Mouse (Mus musculus) spleen, adult 2 months (tissue): ENCODE data around the gene Nectin1. TPM values are rescaled to one million over a fixed set of nuclear protein-coding genes. Genes with fewer than 3 reads are reported as not detected.
A peak's percentile ranks its signal among the peaks of the same experiment; 100 is the strongest.

ENCODE experiments used
- DNase-seq, 2 experiments: peaks; one replicate each; pipeline versions ENCODE4 v3.0.0 to v3.0.0-alpha.2; 2012 to 2021; ENCODE audit warnings: low spot score in 2 of 2, low read depth in 1 of 2
- H3K27ac ChIP-seq: fragments of 200-500 bp; 2 replicates; pipeline ENCODE4 v1.5.1; 2012; ENCODE audit warnings: low read length, inconsistent platforms; ENCODE audit not compliant: insufficient read depth
- H3K27me3 ChIP-seq: fragments of 200-500 bp; 2 replicates; pipeline ENCODE4 v1.6.1; 2012; ENCODE audit warnings: mild to moderate bottlenecking, moderate library complexity, low read length, inconsistent platforms; ENCODE audit not compliant: control insufficient read depth, insufficient read depth
- H3K36me3 ChIP-seq: fragments of 200-500 bp; 2 replicates; pipeline ENCODE4 v1.6.1; 2012; ENCODE audit warnings: mild to moderate bottlenecking, low read length, inconsistent platforms; ENCODE audit not compliant: control insufficient read depth, insufficient read depth
- H3K4me1 ChIP-seq: fragments of 200-500 bp; 2 replicates; pipeline ENCODE4 v1.6.1; 2011; ENCODE audit warnings: inconsistent platforms; ENCODE audit not compliant: control insufficient read depth, insufficient read depth, insufficient read length
- H3K4me3 ChIP-seq: fragments of 200-500 bp; 2 replicates; pipeline ENCODE4 v1.5.1; 2011; ENCODE audit warnings: mild to moderate bottlenecking, inconsistent platforms; ENCODE audit not compliant: insufficient read depth, insufficient read length; ENCODE audit errors: extremely low read depth
- CTCF ChIP-seq: fragments of 200-500 bp; IDR thresholded peaks from 2 replicates; pipeline ENCODE4 v1.5.1; 2011; ENCODE audit warnings: mild to moderate bottlenecking, inconsistent platforms; ENCODE audit not compliant: insufficient read depth, insufficient read length, insufficient replicate concordance; ENCODE audit errors: extremely low read depth
- POLR2A ChIP-seq: fragments of 200-500 bp; IDR thresholded peaks from 2 replicates; pipeline ENCODE4 v1.6.1; 2011; ENCODE audit warnings: low read depth, low read length, inconsistent platforms
- WGBS: fragments of 180-500 bp; shearing (Covaris S2); methylation state at CpG from one replicate; pipeline ENCODE4 v1.1.7; 2018; 5-methylcytosine and 5-hydroxymethylcytosine counted together
- polyA plus RNA-seq: library from polyadenylated mRNA; depleted of rRNA; stranded (reverse); fragments of >200 nt; gene quantifications from 2 replicates; pipeline ENCODE4 v1.2.3, GENCODE M21; 2012

Gene Nectin1
- polyA plus RNA-seq, 1 experiment: 5.1 TPM

DNA sequence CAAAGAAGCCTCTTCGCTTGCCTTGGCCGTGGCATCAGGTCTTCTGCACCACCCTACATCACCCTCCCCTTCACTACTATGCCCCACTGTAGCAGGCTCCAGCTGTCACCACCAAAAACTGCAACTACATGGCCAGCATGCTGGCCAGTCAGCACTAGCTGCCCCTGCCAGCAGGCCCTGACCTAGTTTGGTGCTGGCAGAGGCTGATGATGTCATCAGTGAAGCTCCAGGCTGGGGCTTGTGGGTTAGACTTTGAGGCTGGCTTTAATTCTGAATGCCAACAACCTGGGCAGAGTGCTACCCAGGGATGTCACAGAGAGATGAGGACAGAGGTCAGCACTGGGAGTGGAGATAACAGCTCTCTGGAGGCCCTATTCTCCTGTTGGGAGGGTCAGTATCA, 35.1 kb upstream of the Nectin1 start:
- Histone ChIP-seq H3K4me3 (no peak overlapping the region), H3K27me3 (no peaks in the 10 kb centered on the region), H3K27ac (no peak overlapping the region), H3K36me3 (no peaks in the 10 kb centered on the region), H3K4me1 (no peaks in the 10 kb centered on the region)
- TF ChIP-seq CTCF (no peak), POLR2A (no peak)
- no peak for DNase-seq
- WGBS: 88% methylated on average over 2 of the region's 2 CpGs

DNA sequence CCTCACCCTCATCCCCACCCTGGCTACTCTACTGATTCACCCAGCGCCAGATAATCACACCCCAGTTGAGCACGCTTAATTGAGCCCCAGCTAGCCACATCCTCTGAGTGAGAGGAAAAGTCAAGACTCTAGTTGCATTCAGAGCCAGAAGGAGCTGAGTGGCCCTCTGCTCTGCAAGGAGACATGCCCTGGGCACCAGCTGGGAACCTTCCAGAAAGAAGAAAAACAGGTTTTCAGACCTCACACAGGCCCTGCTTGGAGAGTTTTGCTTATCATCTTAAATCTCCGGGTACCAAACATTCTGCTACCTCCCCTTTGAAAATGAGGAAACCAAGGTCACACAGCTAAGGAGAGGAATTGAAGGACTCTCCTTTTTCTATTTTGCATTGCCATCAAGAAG, 30.4 kb upstream of the Nectin1 start:
- WGBS: 79% methylated on average over 3 of the region's 3 CpGs

DNA sequence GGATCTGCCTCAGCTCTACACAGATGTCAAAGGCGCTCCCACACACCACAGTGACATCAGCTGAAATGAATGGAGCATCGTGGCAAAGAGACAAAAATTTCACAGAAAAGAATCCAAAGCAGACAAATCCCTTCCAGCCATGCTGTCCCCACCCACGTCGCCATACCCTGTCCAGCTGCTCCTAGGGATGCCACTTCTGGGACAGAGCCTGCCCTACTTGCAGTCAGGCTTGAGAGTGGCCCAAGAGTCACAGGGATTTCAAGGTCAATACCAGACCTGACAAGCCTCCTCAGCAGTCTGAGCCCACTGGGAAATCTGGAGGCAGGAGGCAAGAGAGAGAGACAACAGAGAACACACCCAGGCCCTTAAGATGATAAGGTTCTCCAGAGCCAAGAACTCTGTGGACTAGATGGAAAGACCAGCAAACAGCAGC, 24.4 kb upstream of the Nectin1 start:
- Histone ChIP-seq H3K36me3 (no peaks in the 10 kb centered on the region), H3K4me1 (no peaks in the 10 kb centered on the region), H3K27me3 (no peaks in the 10 kb centered on the region), H3K27ac (no peak overlapping the region), H3K4me3 (no peak overlapping the region)
- 79% methylated on average over 4 of the region's 4 CpGs for WGBS
- no peak for DNase-seq
- no peak for TF ChIP-seq POLR2A
- TF ChIP-seq CTCF: no peak

More for the DNA sequence above, 30.4 kb upstream of the Nectin1 start:
- no peak overlapping the region for H3K4me3 ChIP-seq
- no peak overlapping the region for H3K27ac ChIP-seq
- no peak for DNase-seq
- TF ChIP-seq CTCF: no peak
- TF ChIP-seq POLR2A: no peak
- no peaks in the 10 kb centered on the region for H3K36me3 ChIP-seq
- no peaks in the 10 kb centered on the region for H3K4me1 ChIP-seq
- no peaks in the 10 kb centered on the region for H3K27me3 ChIP-seq

DNA sequence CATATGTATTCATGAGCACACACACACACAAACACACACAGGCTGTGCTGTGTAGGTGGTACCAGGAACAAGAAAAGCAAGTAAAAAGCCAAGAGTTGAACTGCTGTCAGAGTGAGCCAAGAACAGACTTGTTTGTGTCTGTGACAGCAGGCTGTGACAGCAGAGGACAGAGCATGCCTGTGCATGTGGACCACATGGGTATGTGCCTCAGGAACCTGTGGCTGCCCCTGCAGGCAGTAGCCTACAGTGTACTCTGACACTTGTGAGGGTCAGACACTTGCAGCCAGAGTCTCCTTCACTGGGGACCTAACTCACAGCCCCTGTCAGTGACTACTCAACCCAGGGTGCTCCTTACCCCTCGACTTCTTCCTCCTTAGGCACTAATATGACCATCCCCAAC, 23.7 kb upstream of the Nectin1 start:
- no peak overlapping the region for H3K27ac ChIP-seq
- DNase-seq: no peak
- WGBS: 57% methylated on average over 1 of the region's 1 CpGs
- no peaks in the 10 kb centered on the region for H3K27me3 ChIP-seq
- no peaks in the 10 kb centered on the region for H3K4me1 ChIP-seq
- no peaks in the 10 kb centered on the region for H3K36me3 ChIP-seq
- TF ChIP-seq CTCF (no peak), POLR2A (no peak)
- no peak overlapping the region for H3K4me3 ChIP-seq

DNA sequence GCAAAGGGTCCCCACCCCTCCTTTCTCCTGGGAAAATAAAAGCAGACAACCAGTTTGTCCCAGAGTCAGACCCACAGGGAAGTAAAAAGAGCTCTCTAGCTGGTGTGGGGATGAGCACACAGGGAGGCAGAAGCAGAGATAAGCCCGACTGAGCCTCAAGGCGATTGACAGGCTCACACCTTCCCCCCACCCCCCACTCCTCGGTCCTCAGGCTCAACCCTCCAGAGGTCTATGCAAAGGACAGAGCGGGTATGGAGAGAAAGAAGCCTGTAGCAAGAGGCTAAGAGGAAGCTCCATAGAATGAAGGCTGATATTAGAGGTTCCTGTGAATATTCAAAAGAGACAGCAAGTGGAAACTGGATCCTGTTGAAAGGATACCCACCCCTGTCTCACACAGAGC, 19.7 kb upstream of the Nectin1 start:
- 59% methylated on average over 4 of the region's 4 CpGs for WGBS
- Histone ChIP-seq H3K36me3 (no peaks in the 10 kb centered on the region), H3K4me1 (no peaks in the 10 kb centered on the region), H3K4me3 (no peak overlapping the region), H3K27ac (no peak overlapping the region), H3K27me3 (no peaks in the 10 kb centered on the region)
- no peak for DNase-seq
- TF ChIP-seq POLR2A (no peak), CTCF (no peak)

DNA sequence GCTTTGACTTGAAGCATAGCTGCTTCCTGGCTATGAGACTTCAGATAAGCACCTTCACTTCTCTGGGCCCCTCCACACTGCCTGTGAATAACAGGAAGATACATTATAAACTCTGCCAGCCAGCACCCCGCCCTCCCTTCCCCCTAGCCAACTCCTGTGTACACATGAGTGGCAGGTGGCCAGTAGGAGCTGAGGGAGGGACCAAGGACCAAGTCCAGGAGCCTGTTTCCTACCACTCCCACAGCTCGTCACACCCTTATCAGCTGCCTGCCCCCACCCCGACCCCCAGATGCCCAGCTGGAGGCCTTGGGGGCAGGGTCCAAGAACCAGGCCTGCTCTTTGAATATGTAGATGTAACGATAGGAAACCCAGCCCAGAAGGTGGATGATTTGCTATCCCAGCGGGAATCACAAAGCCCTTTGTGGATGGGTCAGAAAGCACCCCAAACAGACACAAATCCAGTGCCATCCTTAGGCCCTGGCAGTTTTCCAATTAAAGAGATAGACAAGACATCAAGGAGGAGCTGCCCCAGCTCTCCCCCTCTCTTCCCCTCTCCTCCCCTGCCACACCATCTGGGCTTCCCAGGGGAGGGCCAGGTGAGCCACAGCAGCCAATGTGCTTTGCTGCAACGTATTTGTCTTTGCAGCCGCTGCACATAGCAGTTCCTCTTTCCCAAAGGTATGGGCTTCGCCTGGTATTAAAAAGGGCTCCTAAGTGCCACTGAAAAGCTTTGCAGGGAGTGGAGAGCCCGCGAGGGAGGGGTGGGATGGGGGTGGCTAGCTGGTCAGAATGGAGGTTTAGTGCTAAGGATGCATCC, 14.1 kb upstream of the Nectin1 start:
- WGBS: 17% methylated on average over 10 of the region's 10 CpGs
- Histone ChIP-seq H3K4me3 (no peak overlapping the region), H3K27ac (no peak overlapping the region), H3K4me1 (no peaks in the 10 kb centered on the region), H3K27me3 (no peaks in the 10 kb centered on the region), H3K36me3 (no peaks in the 10 kb centered on the region)
- TF ChIP-seq CTCF (no peak), POLR2A (no peak)
- DNase-seq: no peak

DNA sequence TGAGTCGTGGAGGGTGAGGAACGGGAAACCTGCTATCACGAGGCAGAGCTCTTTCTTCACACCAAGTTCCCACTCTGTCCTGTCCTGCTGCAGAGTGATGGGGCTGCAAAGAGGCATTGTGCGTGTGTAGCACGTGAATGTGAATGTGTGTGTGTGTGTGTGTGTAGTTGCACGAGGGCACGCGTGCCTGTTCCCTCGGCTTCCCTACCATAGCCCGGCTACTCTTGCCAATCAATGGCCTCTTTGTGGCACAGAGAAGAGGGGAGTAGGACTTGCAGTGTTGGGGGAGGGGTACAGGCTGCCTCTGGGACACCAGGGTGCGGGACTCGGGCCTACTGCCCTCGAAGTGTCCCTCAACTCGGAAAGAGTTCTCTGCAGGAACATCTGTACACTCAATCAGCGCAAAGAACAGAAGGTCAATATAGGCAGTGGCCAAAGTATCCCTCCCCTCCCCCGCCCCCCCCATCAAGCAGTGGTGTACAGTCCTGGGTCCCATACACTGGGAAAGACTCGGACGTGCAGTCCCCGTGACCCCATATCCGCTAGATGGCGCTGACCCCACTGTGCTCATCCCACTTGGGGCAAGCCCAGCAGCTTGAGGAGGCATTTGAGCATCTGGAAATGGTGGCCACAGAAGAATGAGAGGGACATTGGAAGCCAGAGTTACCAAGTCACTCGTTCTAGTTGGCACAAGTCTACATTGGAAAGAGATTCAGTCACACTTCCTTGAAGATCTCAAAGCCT, 13.3 kb upstream of the Nectin1 start:
- peak; percentile 28; the same call in 1 of the 2 replicates for TF ChIP-seq CTCF
- TF ChIP-seq POLR2A: no peak
- Histone ChIP-seq H3K36me3 (no peaks in the 10 kb centered on the region), H3K4me3 (no peak overlapping the region), H3K4me1 (no peaks in the 10 kb centered on the region), H3K27ac (no peak overlapping the region), H3K27me3 (no peaks in the 10 kb centered on the region)
- 31% methylated on average over 22 of the region's 22 CpGs for WGBS
- peak in 1 of 2 experiments; percentile 25 for DNase-seq
